Mouse (Mus musculus) limb, embryonic 10.5 days (tissue): ENCODE measurements around the gene Il1f10. TPM values are rescaled to one million over a fixed set of nuclear protein-coding genes. Genes with fewer than 3 reads are reported as not detected.

ENCODE experiments used
- polyA plus RNA-seq: library from polyadenylated mRNA; unstranded; fragments of >200 nt; fragmentation: Nextera tagmentation; extraction: Ambion mirVana; gene quantifications from 2 replicates; pipeline ENCODE4 v1.2.1, GENCODE M21; 2016

Gene Il1f10
- polyA plus RNA-seq, 1 experiment from 2014 or later: not detected

Other genes starting within 250 kb of the Il1f10 start
- 0.53 and 0.83 TPM in 2 replicates for gene Hnmt, start 241.8 kb upstream of the Il1f10 start, polyA plus RNA-seq
- not detected in 2 replicates for gene Tbpl2, start 194.6 kb upstream of the Il1f10 start, polyA plus RNA-seq
- not detected in 2 replicates for gene Il1f8, start 138.0 kb upstream of the Il1f10 start, polyA plus RNA-seq
- gene Il1f9, start 104.7 kb upstream of the Il1f10 start, polyA plus RNA-seq: not detected in 2 replicates
- gene Il1f6, start 75.8 kb upstream of the Il1f10 start, polyA plus RNA-seq: not detected in 2 replicates
- not detected in 2 replicates for gene Il1f5, start 14.2 kb upstream of the Il1f10 start, polyA plus RNA-seq
- gene Il1rn, start 45.7 kb downstream of the Il1f10 start, polyA plus RNA-seq: 0.95 TPM in 1 of 2 replicates, not detected in the other
- gene Psd4, start 76.4 kb downstream of the Il1f10 start, polyA plus RNA-seq: 0.43 and 0.59 TPM in 2 replicates
- gene Pax8, start 184.4 kb downstream of the Il1f10 start, polyA plus RNA-seq: 0.39 and 0.72 TPM in 2 replicates